In genomic region chr11:65747433-65747832, GRCm38 (mm10) we compare ENCODE assay signal across 23 mouse cellular contexts.
"Had no signal": no experiment of that assay in that cellular context is flagged by ENCODE, and none has a peak within 500 bp of the region (broad histone marks: within the 10 kb centered on the region; RNA-seq: fewer than 3 reads in every experiment).

No protein-coding gene starts in this region.

- H3K4me1 ChIP-seq: liver, embryonic 13.5 days; liver, embryonic 15.5 days had no signal

- H3K27ac ChIP-seq: liver, embryonic 13.5 days; liver, embryonic 15.5 days; lung, embryonic 15.5 days; macrophage; midbrain, embryonic 12.5 days; neural tube, embryonic 13.5 days; neural tube, embryonic 15.5 days had no signal

- H3K4me3 ChIP-seq: liver, embryonic 13.5 days; liver, embryonic 15.5 days; lung, embryonic 15.5 days; midbrain, embryonic 12.5 days; myocyte; neural tube, embryonic 13.5 days; neural tube, embryonic 15.5 days had no signal

- H3K27me3 ChIP-seq: liver, embryonic 13.5 days; liver, embryonic 15.5 days; lung, embryonic 15.5 days; midbrain, embryonic 12.5 days; neural tube, embryonic 13.5 days; neural tube, embryonic 15.5 days had no signal

- DNase-seq: liver, embryonic 13.5 days; liver, postnatal 0 days; lung, adult 2 months; lung, postnatal 14 days; lung, postnatal 36 days; midbrain, embryonic 14.5 days; retina, postnatal 1 day; right cerebral cortex, adult 18-20 months; right cerebral cortex, postnatal 25 days; right cerebral cortex, postnatal 4 days; spleen, adult 18-20 months; thymus, adult 18-20 months; thymus, postnatal 14 days; thymus, postnatal 36 days had no signal

- H3K36me3 ChIP-seq: lung, embryonic 15.5 days; midbrain, embryonic 12.5 days; neural tube, embryonic 13.5 days; neural tube, embryonic 15.5 days had no signal

- ATAC-seq: liver, postnatal 0 days; lung, postnatal 0 days; midbrain, embryonic 16.5 days had no signal
